Mouse (Mus musculus): ENCODE data around the gene Gm20721. TPM values are rescaled to one million over a fixed set of nuclear protein-coding genes. Genes with fewer than 3 reads are reported as not detected.
A peak's percentile ranks its signal among the peaks of the same experiment; 100 is the strongest.
"Not testable (repeated sequence)": the region's sequence is repeated elsewhere in the genome, so short reads cannot be mapped to it uniquely, and the experiment has no call there.

The Gm20721 gene
- polyA plus RNA-seq (2015; fragmentation: Nextera tagmentation; extraction: Ambion mirVana), result 49.2 and 59.3 TPM in 2 replicates

GRCm38 (mm10) chr2:174346612-174346998 is at the start of gene Gm20721:
Gm20721 (minus strand) TSS chr2:174346712.
- no peaks in the 10 kb centered on the region for H3K9me3 ChIP-seq (replicated peaks)
- ATAC-seq (ENCODE audit: insufficient read depth), result no peak
- no peak within 1 kb of the TSS for H3K4me3 ChIP-seq (replicated peaks)
- H3K4me2 ChIP-seq, result no peak within 1 kb of the TSS
- peaks cover 25% of the 10 kb centered on the region for H3K4me1 ChIP-seq (replicated peaks)
- no peak within 1 kb of the TSS for H3K9ac ChIP-seq
- H3K36me3 ChIP-seq (replicated peaks), result peaks cover 53% of the 10 kb centered on the region
- H3K27me3 ChIP-seq, result no peaks in the 10 kb centered on the region
- H3K27ac ChIP-seq (replicated peaks), result no peak within 1 kb of the TSS
- 87% methylated on average over 5 of the region's 5 CpGs for WGBS (ENCODE audit: insufficient replicate concordance)

- H3K27ac ChIP-seq (replicated peaks), result no peak overlapping the region
Observed at GRCm38 (mm10) chr2:174393383-174393782, 46.9 kb upstream of the Gm20721 start.

GRCm38 (mm10) chr2:174392554-174392953 is 46.0 kb upstream of the Gm20721 start:
- Histone ChIP-seq H3K27me3 (0 out of 2 replicates have a peak, but pooled peaks cover 4% of the 10 kb centered on the region), H3K9ac (no peak overlapping the region), H3K4me1 (replicated peaks) (no peaks in the 10 kb centered on the region), H3K27ac (replicated peaks) (no peak overlapping the region), H3K4me3 (replicated peaks) (no peak overlapping the region), H3K4me2 (no peak overlapping the region), H3K9me3 (replicated peaks) (no peaks in the 10 kb centered on the region), H3K36me3 (replicated peaks) (no peaks in the 10 kb centered on the region)
- ATAC-seq (ENCODE audit: insufficient read depth), result no peak
- 67% methylated on average over 9 of the region's 9 CpGs for WGBS (ENCODE audit: insufficient replicate concordance)

More at GRCm38 (mm10) chr2:174393383-174393782, 46.9 kb upstream of the Gm20721 start:
- WGBS (ENCODE audit: insufficient replicate concordance), result 38% methylated on average over 5 of the region's 5 CpGs
- Histone ChIP-seq H3K4me3 (replicated peaks) (no peak overlapping the region), H3K9ac (no peak overlapping the region), H3K36me3 (replicated peaks) (no peaks in the 10 kb centered on the region), H3K4me1 (replicated peaks) (no peaks in the 10 kb centered on the region), H3K9me3 (replicated peaks) (no peaks in the 10 kb centered on the region), H3K4me2 (no peak overlapping the region), H3K27me3 (0 out of 2 replicates have a peak, but pooled peaks cover 4% of the 10 kb centered on the region)
- ATAC-seq (ENCODE audit: insufficient read depth), result no peak

GRCm38 (mm10) chr2:174391936-174392335 is 45.4 kb upstream of the Gm20721 start:
- H3K4me3 ChIP-seq (replicated peaks), result no peak overlapping the region
- H3K27ac ChIP-seq (replicated peaks), result no peak overlapping the region
- 0 out of 2 replicates have a peak, but pooled peaks cover 4% of the 10 kb centered on the region for H3K27me3 ChIP-seq
- 76% methylated on average over 3 of the region's 3 CpGs for WGBS (ENCODE audit: insufficient replicate concordance)
- H3K9ac ChIP-seq, result no peak overlapping the region
- H3K9me3 ChIP-seq (replicated peaks), result no peaks in the 10 kb centered on the region
- ATAC-seq (ENCODE audit: insufficient read depth), result no peak
- H3K4me1 ChIP-seq (replicated peaks), result no peaks in the 10 kb centered on the region
- H3K36me3 ChIP-seq (replicated peaks), result no peaks in the 10 kb centered on the region
- no peak overlapping the region for H3K4me2 ChIP-seq

- no peak overlapping the region for H3K27ac ChIP-seq (replicated peaks)
- H3K27me3 ChIP-seq, result no peaks in the 10 kb centered on the region
- no peak overlapping the region for H3K4me3 ChIP-seq (replicated peaks)
- H3K4me2 ChIP-seq, result no peak overlapping the region
- WGBS (ENCODE audit: insufficient replicate concordance), result 70% methylated on average over 9 of the region's 9 CpGs
- no peak for ATAC-seq (ENCODE audit: insufficient read depth)
- H3K4me1 ChIP-seq (replicated peaks), result no peaks in the 10 kb centered on the region
- H3K9me3 ChIP-seq (replicated peaks), result no peaks in the 10 kb centered on the region
- no peak overlapping the region for H3K9ac ChIP-seq
- H3K36me3 ChIP-seq (replicated peaks), result no peaks in the 10 kb centered on the region
Observed at GRCm38 (mm10) chr2:174381021-174381420, 34.5 kb upstream of the Gm20721 start.

- Histone ChIP-seq H3K4me3 (replicated peaks) (no peak overlapping the region), H3K4me1 (replicated peaks) (no peaks in the 10 kb centered on the region), H3K27me3 (no peaks in the 10 kb centered on the region), H3K9me3 (replicated peaks) (no peaks in the 10 kb centered on the region), H3K9ac (no peak overlapping the region), H3K4me2 (no peak overlapping the region), H3K27ac (replicated peaks) (no peak overlapping the region), H3K36me3 (replicated peaks) (no peaks in the 10 kb centered on the region)
- no peak for ATAC-seq (ENCODE audit: insufficient read depth)
- WGBS (ENCODE audit: insufficient replicate concordance), result 58% methylated on average over 10 of the region's 10 CpGs
Observed at GRCm38 (mm10) chr2:174366571-174366970, 20.1 kb upstream of the Gm20721 start.

GRCm38 (mm10) chr2:174359656-174360055 is 13.1 kb upstream of the Gm20721 start:
- no peaks in the 10 kb centered on the region for H3K36me3 ChIP-seq (replicated peaks)
- H3K4me3 ChIP-seq (replicated peaks), result no peak overlapping the region
- H3K4me1 ChIP-seq (replicated peaks), result no peaks in the 10 kb centered on the region
- no peak overlapping the region for H3K27ac ChIP-seq (replicated peaks)
- no peaks in the 10 kb centered on the region for H3K27me3 ChIP-seq
- no peak overlapping the region for H3K9ac ChIP-seq
- no peak overlapping the region for H3K4me2 ChIP-seq
- 62% methylated on average over 4 of the region's 4 CpGs for WGBS (ENCODE audit: insufficient replicate concordance)
- H3K9me3 ChIP-seq (replicated peaks), result no peaks in the 10 kb centered on the region
- no peak for ATAC-seq (ENCODE audit: insufficient read depth)

GRCm38 (mm10) chr2:174358516-174358915 is 12.0 kb upstream of the Gm20721 start:
- Histone ChIP-seq H3K4me1 (replicated peaks) (no peaks in the 10 kb centered on the region), H3K36me3 (replicated peaks) (no peaks in the 10 kb centered on the region), H3K4me2 (no peak overlapping the region), H3K9ac (no peak overlapping the region), H3K27me3 (no peaks in the 10 kb centered on the region), H3K4me3 (replicated peaks) (no peak overlapping the region), H3K27ac (replicated peaks) (no peak overlapping the region), H3K9me3 (replicated peaks) (no peaks in the 10 kb centered on the region)
- no peak for ATAC-seq (ENCODE audit: insufficient read depth)
- WGBS (ENCODE audit: insufficient replicate concordance), result 68% methylated on average over 4 of the region's 4 CpGs

GRCm38 (mm10) chr2:174346999-174347668 is 622 bp upstream of the Gm20721 start:
- not testable (repeated sequence) for H3K27me3 ChIP-seq; H3K4me2 ChIP-seq; H3K9ac ChIP-seq; H3K27ac ChIP-seq (replicated peaks); H3K9me3 ChIP-seq (replicated peaks); ATAC-seq (ENCODE audit: insufficient read depth); H3K4me3 ChIP-seq (replicated peaks)
- Histone ChIP-seq H3K36me3 (replicated peaks) (peaks cover 49% of the 10 kb centered on the region), H3K4me1 (replicated peaks) (peaks cover 20% of the 10 kb centered on the region)
- WGBS (ENCODE audit: insufficient replicate concordance), result 86% methylated on average over 2 of the region's 2 CpGs

- H3K27me3 ChIP-seq, result no peaks in the 10 kb centered on the region
- no peak overlapping the region for H3K27ac ChIP-seq (replicated peaks)
- H3K4me2 ChIP-seq, result no peak overlapping the region
- no peak for ATAC-seq (ENCODE audit: insufficient read depth)
- WGBS (ENCODE audit: insufficient replicate concordance), result 84% methylated on average over 16 of the region's 16 CpGs
- peaks cover 37% of the 10 kb centered on the region for H3K4me1 ChIP-seq (replicated peaks)
- H3K36me3 ChIP-seq (replicated peaks), result peaks cover 58% of the 10 kb centered on the region
- no peak overlapping the region for H3K9ac ChIP-seq
- H3K9me3 ChIP-seq (replicated peaks), result no peaks in the 10 kb centered on the region
- no peak overlapping the region for H3K4me3 ChIP-seq (replicated peaks)
Observed at GRCm38 (mm10) chr2:174344996-174345395, 1.5 kb downstream of the Gm20721 start.

GRCm38 (mm10) chr2:174344003-174344655 is 2.4 kb downstream of the Gm20721 start:
- H3K4me1 ChIP-seq (replicated peaks), result peaks cover 44% of the 10 kb centered on the region
- 0 out of 2 replicates have a peak overlapping the region, but pooled peaks have one; percentile 10 for H3K4me2 ChIP-seq
- H3K9me3 ChIP-seq (replicated peaks), result no peaks in the 10 kb centered on the region
- H3K4me3 ChIP-seq (replicated peaks), result no peak overlapping the region
- no peak overlapping the region for H3K9ac ChIP-seq
- WGBS (ENCODE audit: insufficient replicate concordance), result 10% methylated on average over 3 of the region's 3 CpGs
- peak overlapping the region; percentile 53 for H3K27ac ChIP-seq (replicated peaks)
- H3K36me3 ChIP-seq (replicated peaks), result peaks cover 58% of the 10 kb centered on the region
- H3K27me3 ChIP-seq, result no peaks in the 10 kb centered on the region
- ATAC-seq (ENCODE audit: insufficient read depth), result peak; percentile 36
